Mouse (Mus musculus): ENCODE results near the gene Elf3.

GRCm38 (mm10) chr1:135234771-135235170, 23.6 kb downstream of the Elf3 start:
- TF ChIP-seq POLR2A (IDR thresholded peaks at IDR 0.05; ENCODE audit: borderline replicate concordance, extremely low read depth, insufficient read depth, insufficient read length, poor library complexity, severe bottlenecking) = no peak
- TF ChIP-seq CTCF (IDR thresholded peaks at IDR 0.05; ENCODE audit: borderline replicate concordance, extremely low read depth, insufficient read depth, insufficient read length) = no peak

Data from brain, embryonic 14.5 days (tissue).